Mouse (Mus musculus) small intestine, adult 2 months (tissue): ENCODE data around the gene Phyh.

Experiments
- CTCF ChIP-seq: fragments of 200-500 bp; IDR thresholded peaks from 2 replicates; pipeline ENCODE4 v1.5.1; 2012; ENCODE audit warnings: low read depth, mild to moderate bottlenecking, control low read depth, inconsistent platforms, low read length, moderate library complexity, mixed read lengths; ENCODE audit not compliant: insufficient replicate concordance, insufficient read length; ENCODE audit errors: extremely low read depth
- POLR2A ChIP-seq: fragments of 200-500 bp; IDR thresholded peaks from 2 replicates; pipeline ENCODE4 v1.6.1; 2012; ENCODE audit warnings: low read depth, mild to moderate bottlenecking, control low read depth, inconsistent platforms, low read length, moderate library complexity

GRCm38 (mm10) chr2:4983987-4984386, 65.2 kb downstream of the Phyh start:
- TF ChIP-seq POLR2A (no peak), CTCF (no peak)
